7 mouse cellular contexts compared by ENCODE assay signal in genomic region chr10:3172927-3173326, GRCm38 (mm10).
A peak's percentile ranks its signal among the peaks of the same experiment; 100 is the strongest.
DNase-seq lines count a peak whose midpoint lies in the region; TF ChIP-seq lines count a peak whose summit lies in the region.
"Not testable (repeated sequence)": the region's sequence is repeated elsewhere in the genome, so short reads cannot be mapped to it uniquely, and the experiment has no call there.

No protein-coding gene starts in this region.

- not testable (repeated sequence) for H3K9me3 ChIP-seq in ES-Bruce4 (replicated peaks; ENCODE audit: control insufficient read depth, insufficient read depth, low read length, poor library complexity, severe bottlenecking); ES-E14 (ENCODE audit: control insufficient read depth, insufficient read depth, low read depth, low read length)

- in situ Hi-C loops in ES-E14 (cut with MboI; ENCODE audit: low sequenced_read_pairs in 2 of 2, unreplicated experiment in 2 of 2), result not testable (repeated sequence)

- TF ChIP-seq EP300 in ES-Bruce4 (IDR thresholded peaks at IDR 0.05; ENCODE audit: insufficient read depth, low read depth, low read length), result not testable (repeated sequence)

- not testable (repeated sequence) for H3K4me3 ChIP-seq in ES-Bruce4 (ENCODE audit: low read depth, low read length); ES-E14 (ENCODE audit: insufficient read depth in 1 of 2, low read depth in 1 of 2, low read length in 2 of 2, poor library complexity in 1 of 2, severe bottlenecking in 1 of 2)

- H3K9ac ChIP-seq in ES-Bruce4 (ENCODE audit: low read depth, poor library complexity, severe bottlenecking); ES-E14 (ENCODE audit: insufficient read depth, low read depth, low read length, poor library complexity, severe bottlenecking): not testable (repeated sequence)

- not testable (repeated sequence) for TF ChIP-seq CTCF in ES-Bruce4 (IDR thresholded peaks at IDR 0.05; ENCODE audit: low read depth, low read length)

- not testable (repeated sequence) for H3K27me3 ChIP-seq in ES-Bruce4 (ENCODE audit: control insufficient read depth, insufficient read depth, low read length, poor library complexity, severe bottlenecking)

- H3K36me3 ChIP-seq in ES-Bruce4 (ENCODE audit: control insufficient read depth, insufficient read depth, low read length, poor library complexity, severe bottlenecking); ES-E14 (ENCODE audit: control insufficient read depth, insufficient read depth, low read length, poor library complexity, severe bottlenecking): not testable (repeated sequence)

- DNase-seq in ES-CJ7 (ENCODE audit: low read depth, low spot score) (peak; percentile 89), ES-E14 (ENCODE audit: low read depth, low spot score) (peak; percentile 39), R1 (ENCODE audit: low read depth, low spot score) (peak; percentile 95), WW6 (ENCODE audit: low read depth, low spot score) (peak; percentile 50), ZHBTc4 (ENCODE audit: low read depth, low spot score) (peak; percentile 91)
- DNase-seq in heart, adult 11 months, result peak; percentile 34

- TF ChIP-seq POLR2A in ES-Bruce4 (IDR thresholded peaks at IDR 0.05; ENCODE audit: insufficient read depth, low read length), result not testable (repeated sequence)

- H3K4me1 ChIP-seq in ES-Bruce4 (ENCODE audit: control insufficient read depth, insufficient read depth, low read length); ES-E14 (ENCODE audit: control insufficient read depth in 2 of 2, insufficient read depth in 2 of 2, low read length in 2 of 2, poor library complexity in 1 of 2): not testable (repeated sequence)

- H3K27ac ChIP-seq in ES-Bruce4 (ENCODE audit: insufficient read depth, low read length) (peak overlapping the region; percentile 99), ES-E14 (ENCODE audit: insufficient read depth, low read depth, low read length, poor library complexity, severe bottlenecking) (peak overlapping the region; percentile 77; the same call in 1 of the 2 replicates)

TF ChIP-seq in ES-E14, 5 proteins besides CTCF, POLR2A, EP300 and RAD21:
- 0 out of 2 replicates have a peak, but pooled peaks have one; percentile 10 for TF ChIP-seq MAFK (IDR thresholded peaks at IDR 0.05; ENCODE audit: insufficient read depth, low read depth, low read length)
TF ChIP-seq in ES-E14: peak in this region for 1; not testable (repeated sequence) for 4.

Comparison
In these comparisons a context has a peak if more than half of its experiments do, and no peak if none do; other contexts are left out.
1. DNase-seq: peak in every context shown above with its lines; median percentile 95 in R1; 91 in ZHBTc4; 89 in ES-CJ7; 50 in WW6; 39 in ES-E14; 34 in heart, adult 11 months.